Mouse (Mus musculus) spleen, postnatal 10 days (tissue): Measurements from ENCODE around the gene Btbd6.

ENCODE experiments used
- DNase-seq, 2 experiments: peaks; one replicate each; pipeline ENCODE4 v3.0.0; 2021 to 2022; ENCODE audit warnings: low spot score in 2 of 2

Gene Btbd6

DNA sequence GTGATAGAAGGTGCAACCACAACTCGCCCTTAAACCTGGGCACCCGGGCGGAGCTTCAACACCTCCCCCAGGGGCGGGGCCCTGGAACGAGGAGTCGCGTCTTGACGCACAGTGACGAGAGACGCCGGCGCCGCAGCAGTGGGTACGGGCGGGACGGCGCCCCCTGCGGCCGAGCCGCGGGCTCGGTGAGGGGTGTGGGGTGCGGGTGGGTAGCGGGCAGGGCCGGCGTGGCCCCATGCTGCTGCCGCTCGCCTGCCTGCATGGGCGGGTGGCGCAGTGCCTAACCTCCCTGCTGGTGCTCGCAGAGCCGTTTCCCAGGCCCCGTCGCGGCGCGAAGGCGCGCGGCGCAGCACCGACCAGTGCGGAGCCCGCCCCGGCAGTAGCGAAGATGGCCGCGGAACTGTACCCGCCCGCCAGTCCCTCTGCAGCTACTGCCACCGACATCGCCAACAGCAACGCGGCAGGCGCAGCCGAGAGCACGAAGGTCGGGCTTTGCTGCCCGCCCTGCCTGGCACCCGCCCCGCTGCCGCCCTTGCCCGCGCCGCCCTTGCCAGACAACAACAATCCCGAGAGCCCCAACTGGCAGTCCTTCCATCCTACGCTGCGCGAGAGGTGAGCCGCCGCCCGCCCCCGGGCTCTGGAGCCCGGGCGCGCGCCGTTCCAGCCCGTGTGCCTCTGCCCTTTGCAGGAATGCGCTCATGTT is at the start of gene Btbd6:
Gene Btbd6 (plus strand): TSS at position 112 of the 703 bp plus-strand sequence.
- DNase-seq, result peak; percentile 73 to 91

DNA sequence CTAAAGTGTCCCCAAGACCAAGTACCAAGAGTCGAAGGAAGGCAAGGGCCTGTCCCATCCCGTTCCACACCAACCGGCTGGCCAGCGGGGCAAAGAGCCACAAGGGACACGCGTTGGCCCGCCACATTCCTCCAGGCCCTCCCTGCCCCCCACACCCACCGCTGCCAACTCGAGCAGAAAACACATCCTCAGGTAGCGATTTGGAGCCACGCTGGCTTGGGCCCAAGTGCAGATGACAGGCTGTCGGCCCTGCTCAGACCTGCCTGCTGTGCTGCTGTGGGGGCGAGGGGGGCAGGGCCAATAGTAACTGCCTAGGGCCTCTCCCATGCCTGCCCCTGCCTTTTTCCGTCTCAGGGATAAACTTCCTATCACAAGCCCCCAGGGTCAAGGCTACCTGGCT is 49.0 kb upstream of the Btbd6 start:
- DNase-seq, result no peak

DNA sequence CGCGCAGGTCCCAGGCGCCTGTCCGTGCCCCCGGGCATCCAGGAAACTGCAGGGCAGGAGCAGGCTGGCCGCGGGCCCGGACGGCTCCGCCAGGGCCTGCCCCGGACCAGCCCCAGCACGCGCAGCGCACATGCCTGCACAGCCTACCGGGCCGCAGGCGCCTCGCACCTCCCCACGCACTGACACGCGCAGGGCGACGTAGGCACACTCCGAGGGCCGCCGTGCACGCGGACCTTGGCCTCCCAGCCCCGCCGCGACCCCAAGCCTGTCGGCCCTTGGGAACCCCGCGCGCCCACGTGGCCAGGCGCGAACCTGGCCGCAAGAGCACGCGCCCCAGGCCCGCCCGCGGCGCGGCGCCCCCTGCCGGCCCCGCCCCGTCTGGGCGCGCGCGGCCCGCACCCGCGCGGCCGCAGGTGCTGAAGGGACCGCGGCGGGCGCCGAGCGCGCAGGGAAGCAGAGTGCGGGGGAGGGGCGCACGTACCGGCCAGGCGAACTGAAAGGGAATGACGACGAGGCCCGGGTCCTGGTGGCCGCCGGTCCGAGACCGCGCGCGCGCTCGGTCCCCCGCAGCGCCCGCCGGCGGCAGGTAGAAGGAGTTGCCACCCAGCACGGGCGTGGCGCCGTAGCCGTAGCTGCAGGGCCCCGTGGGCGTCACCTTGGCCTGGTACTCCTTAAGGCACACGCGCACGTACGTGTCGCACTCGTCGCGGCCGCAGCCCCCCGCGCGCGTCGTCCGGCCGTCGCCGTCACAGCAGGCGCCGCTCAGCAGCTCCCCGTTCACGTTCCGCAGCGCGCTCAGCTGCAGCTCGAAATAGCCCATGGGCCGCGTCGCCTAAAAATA is 47.7 kb upstream of the Btbd6 start:
- peak in 1 of 2 experiments; percentile 19 for DNase-seq

DNA sequence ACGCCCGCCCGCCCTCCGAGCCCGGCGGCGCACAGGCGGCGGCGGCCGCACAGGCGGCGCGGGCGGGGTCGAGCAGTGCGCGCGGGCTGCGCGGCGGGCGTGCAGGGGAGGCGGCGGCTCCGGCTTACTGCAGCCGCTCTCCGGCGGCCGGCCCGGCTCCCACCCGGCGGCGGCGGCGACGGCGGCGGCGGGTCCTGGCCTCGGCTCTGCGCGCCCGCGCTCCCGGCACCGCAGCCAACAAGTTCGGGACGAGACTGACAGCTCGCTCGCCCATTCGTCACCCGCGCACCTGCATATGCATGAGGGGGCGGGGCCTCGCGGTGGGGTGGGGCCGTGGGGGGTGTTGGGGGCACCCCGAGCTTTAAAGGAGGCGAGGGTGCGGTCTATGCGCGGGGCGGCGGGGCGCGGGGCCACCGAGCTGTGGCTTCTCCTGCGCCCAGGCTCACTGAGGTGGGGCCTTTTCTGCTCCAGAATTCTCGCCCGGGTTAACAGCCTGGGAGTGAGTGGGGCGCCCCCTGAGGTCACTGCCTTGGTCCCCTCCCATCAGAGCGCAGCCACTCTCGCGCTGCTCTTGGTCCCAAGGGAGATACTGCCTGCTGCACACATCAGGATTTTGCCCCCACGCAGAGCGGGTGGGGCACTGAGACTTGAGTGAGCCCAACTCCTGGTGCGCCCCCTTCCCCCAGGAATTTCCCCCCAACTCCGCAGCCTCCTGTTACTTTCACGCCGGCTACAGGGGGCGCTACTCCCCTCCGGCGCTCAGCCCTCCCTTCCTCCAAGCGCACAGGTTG is 46.5 kb upstream of the Btbd6 start, which contains the start of gene Jag2:
Gene Jag2 (minus strand): TSS at position 215 of the 791 bp plus-strand sequence.
- peak; percentile 18 to 52 for DNase-seq

DNA sequence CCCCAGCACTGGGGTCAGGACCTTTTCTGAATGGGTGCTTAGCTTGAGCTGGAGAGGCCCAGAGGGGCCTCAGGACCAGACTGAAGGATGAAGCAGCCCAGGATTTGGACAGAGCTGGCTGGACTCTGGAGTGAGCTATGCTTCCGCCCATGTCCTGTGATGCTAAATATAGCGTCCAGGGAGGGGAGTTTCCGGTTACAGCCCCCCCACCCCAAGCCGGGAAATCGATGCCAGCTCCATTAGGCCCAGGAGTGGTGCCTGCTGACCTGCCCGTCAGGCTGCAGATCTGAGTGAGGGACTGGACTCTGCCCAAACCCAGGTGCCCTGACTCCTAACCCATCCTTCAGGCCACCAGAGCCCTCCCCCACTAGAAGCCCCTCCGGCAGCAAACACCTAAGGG is 43.6 kb upstream of the Btbd6 start:
- DNase-seq, result no peak

DNA sequence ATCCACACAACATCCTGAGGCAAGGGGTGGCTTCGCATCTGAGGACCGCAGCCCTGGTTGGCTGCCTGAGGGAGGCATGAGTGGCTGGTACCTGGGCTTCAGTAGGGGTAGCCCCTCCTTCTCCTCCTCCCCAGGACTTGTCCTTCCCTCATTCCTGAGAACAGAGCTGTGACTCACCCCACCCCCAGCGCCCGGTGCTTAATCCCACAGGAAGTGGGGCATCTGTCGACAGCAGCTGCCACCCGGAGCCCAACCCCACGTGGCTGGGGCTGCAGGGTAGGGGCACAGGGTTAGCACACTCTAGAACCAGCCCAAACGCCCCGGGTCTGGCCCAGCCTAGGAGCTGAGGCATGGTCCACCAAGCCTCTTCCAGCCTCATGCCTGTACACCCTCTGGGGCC is 38.4 kb upstream of the Btbd6 start:
- DNase-seq, result no peak

DNA sequence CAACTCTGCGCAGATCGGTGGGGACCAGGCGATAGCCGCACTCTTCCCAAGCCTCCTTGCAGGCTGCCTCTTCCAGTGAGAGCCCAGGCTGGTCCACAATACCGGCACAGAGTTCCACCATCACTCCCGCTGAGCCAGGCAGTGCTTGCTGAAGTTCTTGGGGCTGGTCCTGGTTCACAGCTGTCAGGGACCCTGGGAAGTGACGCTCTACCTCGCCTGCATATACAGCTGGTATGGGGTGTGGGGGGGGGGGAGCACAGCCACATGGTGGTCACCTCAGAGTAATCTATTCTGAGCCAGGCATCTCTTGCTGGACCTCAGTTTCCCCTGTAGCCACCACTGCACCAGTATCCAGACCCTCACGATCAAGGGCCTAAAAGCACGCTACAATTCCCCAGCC is 37.9 kb upstream of the Btbd6 start:
- no peak for DNase-seq

DNA sequence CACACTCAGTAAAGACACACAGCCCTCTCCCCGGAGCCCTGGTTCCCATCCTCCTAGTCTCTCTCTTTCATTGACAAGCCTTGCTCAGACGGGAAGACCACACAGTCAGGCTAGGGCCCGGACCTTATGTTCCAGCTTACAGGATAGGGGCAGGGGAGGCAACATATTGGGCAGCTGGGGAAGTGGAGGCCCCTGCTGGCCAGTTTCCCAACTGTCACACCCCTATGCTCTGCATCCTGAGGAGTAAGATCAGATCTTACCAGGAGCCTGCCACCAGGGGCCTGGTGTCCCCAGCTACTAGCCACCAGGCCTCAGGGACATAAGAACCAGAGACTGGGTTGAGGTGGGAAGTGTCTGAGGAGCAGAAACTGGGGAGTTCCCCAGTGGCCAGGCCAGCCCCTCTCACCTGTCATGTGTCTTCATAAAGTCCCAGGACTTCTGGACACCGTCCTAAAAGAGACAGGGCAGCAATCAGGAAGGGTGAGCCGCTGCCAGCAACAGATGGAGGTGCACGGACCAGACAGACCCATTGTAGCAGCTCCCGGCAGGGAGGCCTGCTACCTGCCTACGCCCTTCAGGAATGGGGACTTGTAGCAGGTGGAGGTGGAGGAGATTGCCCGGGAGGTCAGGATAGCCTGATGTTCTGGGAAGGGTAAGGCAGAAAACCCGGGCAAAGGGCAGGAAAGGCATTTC is 37.3 kb upstream of the Btbd6 start:
- no peak for DNase-seq

DNA sequence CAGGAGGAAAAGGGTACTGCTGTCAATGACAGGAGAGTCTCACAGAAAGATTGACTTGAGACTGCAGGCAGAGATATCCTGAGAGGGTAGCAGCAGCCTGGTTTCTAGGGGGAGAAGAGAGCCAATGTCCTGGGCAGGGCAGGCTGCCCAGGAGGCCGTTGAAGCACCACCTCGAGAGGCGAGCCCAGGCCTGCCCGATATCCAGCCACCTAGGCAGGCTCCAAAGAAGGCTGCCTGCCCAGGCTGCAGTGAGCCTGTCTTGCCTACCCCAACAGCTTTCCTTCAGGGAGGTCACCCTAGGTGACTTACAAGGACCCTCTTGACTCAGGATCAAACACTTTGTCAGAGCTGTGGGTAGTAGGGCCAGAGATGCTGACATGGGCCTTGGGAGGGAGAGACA is 36.0 kb upstream of the Btbd6 start:
- no peak for DNase-seq

DNA sequence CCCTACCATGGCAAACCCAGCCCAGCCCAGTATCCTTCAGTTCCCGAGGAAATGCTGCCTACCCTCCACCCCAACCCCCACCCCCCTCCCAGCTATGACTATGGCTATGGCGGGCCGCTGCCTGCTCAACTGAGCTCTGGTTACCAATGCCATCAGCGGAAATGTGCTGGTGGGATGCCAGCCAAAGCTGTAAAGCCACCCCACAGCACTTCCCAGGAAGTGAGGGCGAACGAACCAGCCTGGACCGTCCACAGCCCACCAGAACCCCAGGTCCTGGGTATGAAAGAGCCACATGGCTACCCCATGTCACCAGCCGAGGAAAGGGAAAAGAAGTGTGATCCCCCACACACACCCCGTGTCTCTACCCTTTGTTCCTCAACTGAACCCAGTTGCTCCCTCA is 35.6 kb upstream of the Btbd6 start:
- no peak for DNase-seq

DNA sequence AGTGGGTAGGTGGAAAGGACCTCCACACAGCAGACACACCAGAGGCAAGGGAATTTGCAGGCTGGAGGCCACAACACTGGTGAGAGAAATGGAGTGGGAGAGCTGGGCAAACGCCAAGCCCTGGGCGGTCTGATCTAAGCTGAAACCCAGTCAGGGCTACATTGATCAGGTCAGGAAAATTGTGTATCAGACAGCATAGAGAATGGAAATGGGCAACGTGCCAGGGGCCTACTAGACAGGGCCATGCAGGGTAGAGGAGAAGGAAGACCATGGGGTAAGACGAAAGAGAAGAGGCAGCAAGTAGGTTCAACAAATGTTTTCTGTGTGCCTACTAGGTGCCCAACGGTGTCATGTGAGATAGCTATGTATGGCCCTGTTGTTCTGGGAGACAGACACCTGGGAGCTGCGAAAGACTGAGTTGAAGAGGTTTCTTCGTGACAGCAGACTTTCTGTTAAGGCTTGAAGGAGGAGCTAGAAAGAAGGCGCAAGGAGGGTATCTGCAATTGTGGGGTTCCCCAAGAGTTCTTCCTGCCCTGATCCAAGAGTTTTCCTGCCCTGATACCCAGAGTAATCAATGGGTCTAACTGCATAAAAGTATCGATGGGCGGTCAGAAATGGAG is 35.0 kb upstream of the Btbd6 start:
- DNase-seq, result peak in 1 of 2 experiments; percentile 42

DNA sequence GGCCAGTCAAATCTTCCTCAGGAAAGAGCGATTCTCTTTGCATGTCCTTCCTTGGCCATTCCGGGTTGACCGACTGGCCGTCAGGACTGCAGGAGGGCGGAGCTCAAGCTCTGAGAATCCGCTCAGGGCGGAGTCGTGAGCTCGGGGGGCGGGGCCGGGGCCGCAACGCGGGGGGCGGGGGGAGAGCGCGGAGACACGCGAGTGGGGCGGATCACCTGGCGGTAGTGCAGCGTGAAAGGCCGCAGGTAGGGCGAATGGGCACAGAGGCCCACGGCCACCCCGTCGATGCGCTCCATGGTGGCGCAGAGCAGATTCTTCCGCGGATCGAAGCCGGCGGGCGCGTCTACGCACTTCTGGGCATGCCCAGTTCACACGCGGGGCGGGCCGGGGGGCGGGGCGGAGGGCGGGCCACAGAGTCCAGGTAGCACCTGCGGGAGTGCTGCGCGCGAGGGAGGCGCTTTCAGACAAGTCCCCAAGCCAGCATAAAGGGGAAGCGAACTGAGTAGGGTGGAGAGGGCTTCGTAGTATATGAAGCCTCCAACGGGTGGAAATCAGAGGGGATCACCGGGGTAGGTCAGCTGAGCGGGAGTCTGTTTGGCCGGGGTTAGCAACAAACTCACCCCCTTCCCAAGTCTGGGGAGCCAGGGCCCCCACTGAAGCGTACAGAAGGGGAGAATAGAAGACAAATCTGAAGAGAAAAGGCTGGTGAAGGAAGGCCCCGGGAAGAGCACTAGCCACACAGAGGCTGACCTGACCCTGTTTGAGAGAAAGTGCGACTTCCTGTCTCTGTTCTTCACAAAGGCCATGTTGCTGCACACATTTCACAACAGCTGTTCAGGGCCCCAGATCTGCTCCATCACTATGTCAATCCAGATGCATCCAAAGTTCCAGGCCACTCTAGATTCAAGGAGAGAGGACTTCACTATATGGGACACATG is 34.2 kb upstream of the Btbd6 start, which contains the start of gene Nudt14:
Gene Nudt14 (minus strand): TSS at position 349 of the 938 bp plus-strand sequence.
- peak; percentile 74 to 82 for DNase-seq

DNA sequence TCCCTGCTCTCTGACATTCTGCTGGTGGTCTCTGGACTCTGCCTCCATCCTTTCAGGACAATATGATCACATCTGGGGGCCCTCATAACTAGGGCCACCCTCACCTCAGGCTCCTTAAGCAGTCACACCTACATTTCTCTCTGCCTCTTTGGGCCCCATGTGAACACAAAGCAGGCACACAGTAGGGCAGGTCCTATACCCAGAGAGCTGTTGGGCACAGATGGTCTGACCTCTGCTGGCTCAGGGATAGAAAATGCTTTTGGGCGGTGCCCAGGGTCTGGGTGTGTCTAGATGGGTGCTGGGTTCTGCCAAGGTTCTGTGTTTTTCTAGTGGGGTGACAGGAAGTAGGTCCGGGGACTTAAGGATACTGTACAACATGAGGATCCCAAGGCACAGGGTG is 32.6 kb upstream of the Btbd6 start:
- no peak for DNase-seq

DNA sequence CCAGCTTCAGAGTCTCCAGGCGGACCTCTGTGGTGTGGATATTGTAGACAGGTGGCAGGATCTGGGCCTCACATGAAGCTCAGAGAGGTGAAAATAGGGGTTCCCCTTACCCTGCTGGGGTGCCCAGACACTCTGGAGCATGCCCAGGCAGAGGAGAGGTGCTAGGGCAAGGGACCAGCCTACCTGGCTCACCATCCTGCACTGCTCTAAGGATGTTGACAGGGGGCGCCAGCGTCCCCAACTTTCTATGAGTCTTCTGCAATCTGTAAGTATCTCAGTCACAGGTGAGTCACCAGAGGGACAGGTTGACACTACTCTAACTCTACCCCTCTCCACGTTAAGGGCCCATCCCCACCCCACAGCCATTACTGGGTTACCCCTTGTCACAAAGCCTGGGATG is 29.0 kb upstream of the Btbd6 start:
- DNase-seq, result peak in 1 of 2 experiments; percentile 57

DNA sequence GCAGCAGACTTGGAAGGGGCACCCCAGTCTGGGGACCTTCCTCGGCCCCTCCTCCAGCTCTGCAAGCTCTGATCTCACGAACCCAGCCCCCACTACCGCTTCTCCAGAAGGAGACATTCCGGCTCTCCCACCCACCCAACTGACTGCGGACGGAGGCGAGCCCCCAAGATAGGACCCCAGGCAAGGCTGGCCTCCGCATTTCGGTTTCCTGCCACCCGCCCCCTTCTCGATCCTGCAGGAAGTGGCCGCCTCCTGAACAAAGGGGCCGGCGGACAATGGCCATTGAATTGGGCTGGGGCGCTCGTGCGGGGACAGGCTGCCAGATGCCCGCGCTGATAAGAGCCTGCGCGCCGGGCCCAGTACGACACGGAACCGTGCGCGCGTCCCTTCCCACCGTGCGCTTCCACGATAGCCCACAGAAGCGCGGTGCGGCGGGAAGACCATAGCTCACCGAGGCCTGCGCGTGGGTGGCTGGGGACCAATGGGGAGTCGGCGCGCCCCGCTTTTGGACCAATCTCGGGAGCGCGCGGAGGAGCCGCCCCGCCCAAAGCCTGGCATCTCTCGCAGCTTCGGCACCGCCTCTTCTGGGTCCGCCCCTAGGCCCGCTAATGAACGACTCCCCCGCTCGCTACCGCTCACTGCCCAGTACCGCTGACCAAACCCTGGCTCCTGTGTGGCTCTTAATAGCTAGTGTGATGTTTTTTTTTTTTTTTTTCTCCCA is 26.1 kb upstream of the Btbd6 start:
- peak; percentile 55 to 84 for DNase-seq

DNA sequence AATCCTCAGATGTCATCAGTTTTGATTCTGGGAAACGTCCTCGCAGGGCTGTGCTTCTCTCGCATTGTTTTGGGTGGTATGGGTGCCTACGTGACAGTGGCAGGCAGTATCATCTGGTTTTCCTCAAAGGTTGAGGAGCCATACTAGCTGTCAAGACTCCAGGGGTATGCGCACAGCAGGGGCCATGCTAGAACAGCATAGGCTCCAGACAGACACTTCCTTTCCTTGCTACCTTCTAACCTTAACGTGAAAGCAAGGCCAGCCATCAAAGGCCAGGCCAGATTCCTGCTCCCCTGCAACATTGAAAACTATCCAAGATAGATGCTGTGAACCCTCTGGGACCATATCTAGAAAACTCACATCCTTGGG is 25.5 kb upstream of the Btbd6 start:
- DNase-seq, result no peak

DNA sequence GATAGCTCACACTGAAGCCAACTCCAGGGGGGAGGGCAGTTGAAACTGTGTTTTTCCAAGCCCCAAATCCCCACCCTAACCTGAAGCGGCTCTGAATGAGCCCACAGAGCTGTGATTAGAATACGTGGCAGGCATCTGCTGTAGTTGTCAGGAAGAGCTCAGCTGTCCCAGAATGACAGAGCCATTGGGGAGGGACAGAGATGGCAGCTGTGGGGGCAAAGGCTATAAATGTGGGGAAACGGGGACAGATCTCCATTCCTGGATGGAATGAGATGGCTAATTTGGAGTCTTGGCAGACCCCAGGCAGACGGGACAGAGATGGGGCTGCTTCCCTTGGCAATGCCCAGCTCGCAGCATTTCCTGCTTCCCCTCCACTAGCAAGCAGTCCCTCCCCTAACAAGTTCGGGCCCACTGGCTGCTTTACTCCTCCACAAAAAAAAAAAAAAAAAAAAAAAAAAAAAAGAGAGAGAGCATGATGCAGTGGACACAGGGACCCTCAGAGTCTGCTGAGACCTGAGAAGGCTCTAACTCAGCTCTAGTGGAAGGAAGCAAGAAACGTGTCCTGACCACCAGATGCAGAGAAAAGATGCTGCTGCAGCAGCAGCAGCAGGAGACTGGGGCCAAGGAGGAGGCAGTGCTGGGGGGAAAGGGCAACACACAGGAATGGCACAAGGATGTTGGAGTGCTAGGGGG is 25.0 kb upstream of the Btbd6 start:
- no peak for DNase-seq

DNA sequence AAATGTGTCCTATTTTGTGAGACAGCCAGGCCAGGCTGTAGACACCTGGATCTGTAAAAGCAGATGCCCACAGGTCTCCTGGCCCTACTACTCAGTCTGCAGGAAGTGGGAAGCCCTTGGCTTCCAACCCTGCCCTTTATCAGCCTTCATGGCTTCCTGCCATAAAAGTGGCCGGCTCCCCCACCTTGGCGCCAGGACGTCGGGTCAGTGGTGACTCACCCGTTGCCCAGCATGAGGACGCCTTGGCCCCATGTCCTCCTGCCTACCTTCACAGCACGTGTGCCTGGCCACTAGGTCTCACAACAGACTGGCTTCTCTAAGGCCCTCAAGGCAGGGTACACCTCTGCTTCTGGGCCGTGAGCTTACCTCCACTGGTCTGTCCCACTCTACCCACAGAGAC is 23.8 kb upstream of the Btbd6 start:
- DNase-seq, result no peak
